Mouse (Mus musculus): ENCODE data around the gene Gm20388. TPM values are rescaled to one million over a fixed set of nuclear protein-coding genes. Genes with fewer than 3 reads are reported as not detected.
A peak's percentile ranks its signal among the peaks of the same experiment; 100 is the strongest.

Gm20388 gene
- polyA plus RNA-seq, 1 experiment from 2014 or later = not detected

- Histone ChIP-seq H3K4me2 (no peak overlapping the region), H3K9me3 (no peaks in the 10 kb centered on the region), H3K4me3 (no peak overlapping the region), H3K27me3 (no peaks in the 10 kb centered on the region), H3K4me1 (peaks cover 93% of the 10 kb centered on the region), H3K27ac (no peak overlapping the region), H3K9ac (no peak overlapping the region), H3K36me3 (no peaks in the 10 kb centered on the region)
- 63% methylated on average over 5 of the region's 5 CpGs for WGBS
- ATAC-seq (ENCODE audit: insufficient number of reproducible peaks, insufficient read depth, low FRiP score, low TSS enrichment, low read depth) = no peak
These were observed 633.5 kb downstream of the Gm20388 start for GRCm38 (mm10) chr8:120544155-120544554.

GRCm38 (mm10) chr8:120547562-120547961 lies 636.9 kb downstream of the Gm20388 start:
- Histone ChIP-seq H3K27ac (no peak overlapping the region), H3K9ac (no peak overlapping the region), H3K4me1 (peaks cover 99% of the 10 kb centered on the region), H3K36me3 (no peaks in the 10 kb centered on the region), H3K9me3 (no peaks in the 10 kb centered on the region), H3K27me3 (no peaks in the 10 kb centered on the region), H3K4me3 (no peak overlapping the region), H3K4me2 (no peak overlapping the region)
- ATAC-seq (ENCODE audit: insufficient number of reproducible peaks, insufficient read depth, low FRiP score, low TSS enrichment, low read depth) = no peak
- 59% methylated on average over 9 of the region's 9 CpGs for WGBS

GRCm38 (mm10) chr8:120548313-120548761 lies 637.7 kb downstream of the Gm20388 start:
- H3K9ac ChIP-seq = 0 out of 2 replicates have a peak overlapping the region, but pooled peaks have one; percentile 36
- H3K4me1 ChIP-seq = peaks cover 99% of the 10 kb centered on the region
- no peak for ATAC-seq (ENCODE audit: insufficient number of reproducible peaks, insufficient read depth, low FRiP score, low TSS enrichment, low read depth)
- H3K9me3 ChIP-seq = no peaks in the 10 kb centered on the region
- 47% methylated on average over 16 of the region's 16 CpGs for WGBS
- peak overlapping the region; percentile 8; the same call in 1 of the 2 replicates for H3K27ac ChIP-seq
- no peaks in the 10 kb centered on the region for H3K27me3 ChIP-seq
- H3K4me3 ChIP-seq = no peak overlapping the region
- H3K4me2 ChIP-seq = no peak overlapping the region
- H3K36me3 ChIP-seq = no peaks in the 10 kb centered on the region

- H3K27ac ChIP-seq = peak overlapping the region; percentile 33
These were observed 638.8 kb downstream of the Gm20388 start for GRCm38 (mm10) chr8:120549321-120549921.

GRCm38 (mm10) chr8:120549922-120550321 lies 639.3 kb downstream of the Gm20388 start:
- Histone ChIP-seq H3K4me1 (peaks cover 96% of the 10 kb centered on the region), H3K9ac (0 out of 2 replicates have a peak overlapping the region, but pooled peaks have one; percentile 57), H3K36me3 (peaks cover 9% of the 10 kb centered on the region; the same call in 1 of the 2 replicates)

More at GRCm38 (mm10) chr8:120549321-120549921, 638.8 kb downstream of the Gm20388 start:
- Histone ChIP-seq H3K9me3 (no peaks in the 10 kb centered on the region), H3K4me1 (peaks cover 95% of the 10 kb centered on the region), H3K27me3 (no peaks in the 10 kb centered on the region), H3K4me2 (peak overlapping the region; percentile 54), H3K4me3 (peak overlapping the region; percentile 16; the same call in 1 of the 2 replicates), H3K9ac (peak overlapping the region; percentile 57; the same call in 1 of the 2 replicates), H3K36me3 (0 out of 2 replicates have a peak, but pooled peaks cover 5% of the 10 kb centered on the region)
- no peak for ATAC-seq (ENCODE audit: insufficient number of reproducible peaks, insufficient read depth, low FRiP score, low TSS enrichment, low read depth)
- WGBS = 4% methylated on average over 25 of the region's 25 CpGs

GRCm38 (mm10) chr8:120550430-120550829 lies 639.8 kb downstream of the Gm20388 start:
- no peak overlapping the region for H3K4me3 ChIP-seq
- ATAC-seq (ENCODE audit: insufficient number of reproducible peaks, insufficient read depth, low FRiP score, low TSS enrichment, low read depth) = no peak
- H3K36me3 ChIP-seq = peaks cover 10% of the 10 kb centered on the region; the same call in 1 of the 2 replicates
- no peaks in the 10 kb centered on the region for H3K27me3 ChIP-seq
- no peaks in the 10 kb centered on the region for H3K9me3 ChIP-seq
- peaks cover 96% of the 10 kb centered on the region for H3K4me1 ChIP-seq
- 0 out of 2 replicates have a peak overlapping the region, but pooled peaks have one; percentile 11 for H3K9ac ChIP-seq
- peak overlapping the region; percentile 33; the same call in 1 of the 2 replicates for H3K27ac ChIP-seq
- 0 out of 2 replicates have a peak overlapping the region, but pooled peaks have one; percentile 54 for H3K4me2 ChIP-seq
- WGBS = 20% methylated on average over 12 of the region's 12 CpGs

More at GRCm38 (mm10) chr8:120549922-120550321, 639.3 kb downstream of the Gm20388 start:
- peak overlapping the region; percentile 54 for H3K4me2 ChIP-seq
- WGBS = 11% methylated on average over 11 of the region's 11 CpGs
- no peaks in the 10 kb centered on the region for H3K27me3 ChIP-seq
- H3K4me3 ChIP-seq = peak overlapping the region; percentile 16; the same call in 1 of the 2 replicates
- no peaks in the 10 kb centered on the region for H3K9me3 ChIP-seq
- no peak for ATAC-seq (ENCODE audit: insufficient number of reproducible peaks, insufficient read depth, low FRiP score, low TSS enrichment, low read depth)
- H3K27ac ChIP-seq = peak overlapping the region; percentile 33; the same call in 1 of the 2 replicates

GRCm38 (mm10) chr8:120550937-120551676 lies 640.5 kb downstream of the Gm20388 start:
- H3K4me2 ChIP-seq = no peak overlapping the region
- no peaks in the 10 kb centered on the region for H3K27me3 ChIP-seq
- peak overlapping the region; percentile 33; the same call in 1 of the 2 replicates for H3K27ac ChIP-seq
- 0 out of 2 replicates have a peak, but pooled peaks have one; percentile 11 for ATAC-seq (ENCODE audit: insufficient number of reproducible peaks, insufficient read depth, low FRiP score, low TSS enrichment, low read depth)
- H3K9me3 ChIP-seq = no peaks in the 10 kb centered on the region
- peaks cover 10% of the 10 kb centered on the region; the same call in 1 of the 2 replicates for H3K36me3 ChIP-seq
- H3K9ac ChIP-seq = 0 out of 2 replicates have a peak overlapping the region, but pooled peaks have one; percentile 11
- H3K4me3 ChIP-seq = no peak overlapping the region
- H3K4me1 ChIP-seq = peaks cover 96% of the 10 kb centered on the region
- 67% methylated on average over 11 of the region's 11 CpGs for WGBS

GRCm38 (mm10) chr8:120551677-120551980 lies 641.0 kb downstream of the Gm20388 start:
- no peak for ATAC-seq (ENCODE audit: insufficient number of reproducible peaks, insufficient read depth, low FRiP score, low TSS enrichment, low read depth)
- WGBS = 77% methylated on average over 3 of the region's 3 CpGs
- no peak overlapping the region for H3K4me2 ChIP-seq
- no peak overlapping the region for H3K27ac ChIP-seq
- H3K9me3 ChIP-seq = no peaks in the 10 kb centered on the region
- H3K27me3 ChIP-seq = no peaks in the 10 kb centered on the region
- H3K36me3 ChIP-seq = peaks cover 10% of the 10 kb centered on the region; the same call in 1 of the 2 replicates
- no peak overlapping the region for H3K4me3 ChIP-seq
- H3K4me1 ChIP-seq = peaks cover 96% of the 10 kb centered on the region
- no peak overlapping the region for H3K9ac ChIP-seq

GRCm38 (mm10) chr8:120552509-120552908 lies 641.9 kb downstream of the Gm20388 start:
- H3K27me3 ChIP-seq = no peaks in the 10 kb centered on the region
- H3K36me3 ChIP-seq = peaks cover 10% of the 10 kb centered on the region; the same call in 1 of the 2 replicates
- peaks cover 96% of the 10 kb centered on the region for H3K4me1 ChIP-seq
- H3K27ac ChIP-seq = no peak overlapping the region
- no peak overlapping the region for H3K4me3 ChIP-seq
- no peak overlapping the region for H3K4me2 ChIP-seq
- H3K9ac ChIP-seq = no peak overlapping the region
- 78% methylated on average over 11 of the region's 11 CpGs for whole genome bisulfite sequencing
- no peaks in the 10 kb centered on the region for H3K9me3 ChIP-seq
- ATAC-seq (ENCODE audit: insufficient number of reproducible peaks, insufficient read depth, low FRiP score, low TSS enrichment, low read depth) = no peak

- Histone ChIP-seq H3K36me3 (peaks cover 11% of the 10 kb centered on the region; the same call in 1 of the 2 replicates), H3K9me3 (no peaks in the 10 kb centered on the region), H3K4me2 (no peak overlapping the region), H3K27ac (no peak overlapping the region), H3K4me3 (no peak overlapping the region), H3K27me3 (no peaks in the 10 kb centered on the region), H3K4me1 (peaks cover 95% of the 10 kb centered on the region), H3K9ac (no peak overlapping the region)
- ATAC-seq (ENCODE audit: insufficient number of reproducible peaks, insufficient read depth, low FRiP score, low TSS enrichment, low read depth) = no peak
- WGBS = 87% methylated on average over 24 of the region's 24 CpGs
These were observed 642.9 kb downstream of the Gm20388 start for GRCm38 (mm10) chr8:120553441-120554123.

GRCm38 (mm10) chr8:120554466-120555039 lies 643.9 kb downstream of the Gm20388 start:
- H3K4me1 ChIP-seq = peaks cover 95% of the 10 kb centered on the region
- H3K4me2 ChIP-seq = no peak overlapping the region
- WGBS = 91% methylated on average over 18 of the region's 18 CpGs
- H3K27me3 ChIP-seq = no peaks in the 10 kb centered on the region
- no peak overlapping the region for H3K27ac ChIP-seq
- H3K36me3 ChIP-seq = peaks cover 17% of the 10 kb centered on the region; the same call in 1 of the 2 replicates
- H3K9me3 ChIP-seq = no peaks in the 10 kb centered on the region
- no peak overlapping the region for H3K4me3 ChIP-seq
- H3K9ac ChIP-seq = peak overlapping the region; percentile 22; the same call in 1 of the 2 replicates
- ATAC-seq (ENCODE audit: insufficient number of reproducible peaks, insufficient read depth, low FRiP score, low TSS enrichment, low read depth) = no peak
